In the genomic region with DNA sequence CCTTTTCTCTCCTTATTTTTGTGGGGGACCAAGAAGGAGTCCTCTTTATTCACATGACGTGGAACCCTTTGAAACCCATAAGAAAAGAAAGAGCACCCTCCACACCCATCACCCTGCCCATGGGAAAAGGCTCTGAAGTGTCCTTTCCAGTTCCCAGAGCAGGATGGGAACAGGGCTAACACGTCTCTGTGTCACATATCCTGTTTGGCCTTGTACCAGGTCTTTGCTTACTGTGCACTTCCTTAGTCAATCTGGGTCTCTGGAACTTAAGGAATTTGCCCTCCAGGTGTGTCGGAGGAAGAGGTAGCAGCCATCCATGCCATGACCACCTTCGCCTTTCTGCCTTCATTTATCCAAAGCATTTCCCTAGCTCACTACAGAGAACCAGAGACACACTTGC, we compare ENCODE assay signal across 9 mouse cellular contexts. TPM values are rescaled to one million over a fixed set of nuclear protein-coding genes. Genes with fewer than 3 reads are reported as not detected.
A peak's percentile ranks its signal among the peaks of the same experiment; 100 is the strongest.
DNase-seq lines count a peak whose midpoint lies in the region; ATAC-seq lines count a peak whose summit lies in the region.
"Had no signal": no experiment of that assay in that cellular context is flagged by ENCODE, and none has a peak within 500 bp of the region (broad histone marks: within the 10 kb centered on the region; RNA-seq: fewer than 3 reads in every experiment).

No protein-coding gene starts in this region.

- H3K27ac ChIP-seq in embryonic facial prominence, embryonic 10.5 days (replicated peaks) = peak overlapping the region; percentile 25; the same call in 1 of the 2 replicates
- peak overlapping the region; percentile 40 for H3K27ac ChIP-seq in hindbrain, embryonic 12.5 days

- peak; percentile 56 to 77 for DNase-seq in heart, adult 18-20 months
- no peak for DNase-seq in heart, postnatal 36 days
- DNase-seq in embryonic facial prominence, embryonic 10.5 days (ENCODE audit: low spot score) = no peak
- peak; percentile 75 for DNase-seq in lung, postnatal 36 days
- no peak for DNase-seq in urinary bladder, adult 2 months (ENCODE audit: low spot score)
- DNase-seq in layer of hippocampus, adult 18-20 months (ENCODE audit: low spot score in 2 of 2) = no peak
- no peak for DNase-seq in Muller cell, postnatal 12 days (ENCODE audit: inconsistent ontology term)

- 57% methylated on average over 4 of the region's 4 CpGs for WGBS in embryonic facial prominence, embryonic 10.5 days
- 59% methylated on average over 4 of the region's 4 CpGs for WGBS in hindbrain, embryonic 12.5 days

- H3K9me3 ChIP-seq in embryonic facial prominence, embryonic 10.5 days = no peaks in the 10 kb centered on the region
- no peaks in the 10 kb centered on the region for H3K9me3 ChIP-seq in hindbrain, embryonic 12.5 days (replicated peaks)

- H3K4me3 ChIP-seq in embryonic facial prominence, embryonic 10.5 days = no peak overlapping the region
- no peak overlapping the region for H3K4me3 ChIP-seq in hindbrain, embryonic 12.5 days

- no peaks in the 10 kb centered on the region for H3K27me3 ChIP-seq in embryonic facial prominence, embryonic 10.5 days (replicated peaks; ENCODE audit: low read depth, poor library complexity, severe bottlenecking)
- no peaks in the 10 kb centered on the region for H3K27me3 ChIP-seq in hindbrain, embryonic 12.5 days

- H3K9ac ChIP-seq in hindbrain, embryonic 12.5 days = peak overlapping the region; percentile 33; the same call in 1 of the 2 replicates

- 0 out of 2 replicates have a peak overlapping the region, but pooled peaks have one; percentile 21 for H3K4me2 ChIP-seq in hindbrain, embryonic 12.5 days (replicated peaks)

- peak; percentile 69 for ATAC-seq in hindbrain, embryonic 12.5 days (ENCODE audit: low FRiP score)

- no peaks in the 10 kb centered on the region for H3K36me3 ChIP-seq in embryonic facial prominence, embryonic 10.5 days (replicated peaks)
- no peaks in the 10 kb centered on the region for H3K36me3 ChIP-seq in hindbrain, embryonic 12.5 days

- intact Hi-C loops in heart, postnatal 36 days (cut with DNase I) = no loop called here

- H3K4me1 ChIP-seq in embryonic facial prominence, embryonic 10.5 days = peaks cover 17% of the 10 kb centered on the region
- H3K4me1 ChIP-seq in hindbrain, embryonic 12.5 days = peaks cover 12% of the 10 kb centered on the region

RNA-seq across cellular contexts. Expression of gene Tubb2a, which starts 18.6 kb away (rescaled TPM):
- 10 to 100 TPM; 51.0 to 70.1 TPM for total RNA-seq in heart, adult 18-20 months (2021)
- 10 to 100 TPM; 41.2 to 43.8 TPM for total RNA-seq in heart, postnatal 36 days (2021)
- 101 and 105 TPM in 2 replicates for polyA plus RNA-seq in embryonic facial prominence, embryonic 10.5 days (2016; fragmentation: Nextera tagmentation; extraction: Ambion mirVana)
- polyA plus RNA-seq in hindbrain, embryonic 12.5 days (2016; fragmentation: Nextera tagmentation; extraction: Ambion mirVana) = 785 and 845 TPM in 2 replicates
- 140 and 213 TPM in 2 replicates for polyA plus RNA-seq in urinary bladder, adult 2 months (2012; rRNA removed)
- 100 to 1,000 TPM; 919 to 955 TPM for total RNA-seq in layer of hippocampus, adult 18-20 months (2021)

RNA-seq across cellular contexts. Expression of gene Tubb2b, which starts 33.8 kb away (rescaled TPM):
- total RNA-seq in heart, adult 18-20 months (2021) = 1 to 10 TPM; 4.8 to 8.6 TPM
- total RNA-seq in heart, postnatal 36 days (2021) = 1 to 10 TPM; 4.4 to 5.6 TPM
- 65.5 and 73.2 TPM in 2 replicates for polyA plus RNA-seq in embryonic facial prominence, embryonic 10.5 days (2016; fragmentation: Nextera tagmentation; extraction: Ambion mirVana)
- polyA plus RNA-seq in hindbrain, embryonic 12.5 days (2016; fragmentation: Nextera tagmentation; extraction: Ambion mirVana) = 363 and 373 TPM in 2 replicates
- 8.7 and 13.3 TPM in 2 replicates for polyA plus RNA-seq in urinary bladder, adult 2 months (2012; rRNA removed)
- total RNA-seq in layer of hippocampus, adult 18-20 months (2021) = 100 to 1,000 TPM; 192 to 215 TPM
- total RNA-seq: granulocyte monocyte progenitor cell, adult 5-6 weeks had no signal

RNA-seq across cellular contexts. Expression of gene Bphl, which starts 59.1 kb away (rescaled TPM):
- total RNA-seq in heart, adult 18-20 months (2021) = 10 to 100 TPM; 32.7 to 37.2 TPM
- total RNA-seq in heart, postnatal 36 days (2021) = 10 to 100 TPM; 35.5 to 42.1 TPM
- 31.6 and 32.3 TPM in 2 replicates for polyA plus RNA-seq in embryonic facial prominence, embryonic 10.5 days (2016; fragmentation: Nextera tagmentation; extraction: Ambion mirVana)
- 34.4 and 44.0 TPM in 2 replicates for polyA plus RNA-seq in hindbrain, embryonic 12.5 days (2016; fragmentation: Nextera tagmentation; extraction: Ambion mirVana)
- 51.3 and 71.5 TPM in 2 replicates for polyA plus RNA-seq in urinary bladder, adult 2 months (2012; rRNA removed)
- total RNA-seq in layer of hippocampus, adult 18-20 months (2021) = 10 to 100 TPM; 52.0 to 56.0 TPM

Comparison
In these comparisons a context has a peak if more than half of its experiments do, and no peak if none do; other contexts are left out.
1. DNase-seq: peak in heart, adult 18-20 months (2 of 2) and lung, postnatal 36 days (single experiment); none in heart, postnatal 36 days (0 of 2), embryonic facial prominence, embryonic 10.5 days (single experiment), urinary bladder, adult 2 months (single experiment), layer of hippocampus, adult 18-20 months (0 of 2) and Muller cell, postnatal 12 days (single experiment).
2. RNA of gene Tubb2a, which starts 18.6 kb away (total RNA-seq): 919 to 955 TPM in layer of hippocampus, adult 18-20 months; 51.0 to 70.1 TPM in heart, adult 18-20 months and 41.2 to 43.8 TPM in heart, postnatal 36 days; every median in the first group is over 10 times any median in the second.
3. RNA of gene Tubb2b, which starts 33.8 kb away (total RNA-seq): 192 to 215 TPM in layer of hippocampus, adult 18-20 months; 4.8 to 8.6 TPM in heart, adult 18-20 months and 4.4 to 5.6 TPM in heart, postnatal 36 days; every median in the first group is over 10 times any median in the second.